ENCODE assay signal across 7 mouse cellular contexts in the genomic region with DNA sequence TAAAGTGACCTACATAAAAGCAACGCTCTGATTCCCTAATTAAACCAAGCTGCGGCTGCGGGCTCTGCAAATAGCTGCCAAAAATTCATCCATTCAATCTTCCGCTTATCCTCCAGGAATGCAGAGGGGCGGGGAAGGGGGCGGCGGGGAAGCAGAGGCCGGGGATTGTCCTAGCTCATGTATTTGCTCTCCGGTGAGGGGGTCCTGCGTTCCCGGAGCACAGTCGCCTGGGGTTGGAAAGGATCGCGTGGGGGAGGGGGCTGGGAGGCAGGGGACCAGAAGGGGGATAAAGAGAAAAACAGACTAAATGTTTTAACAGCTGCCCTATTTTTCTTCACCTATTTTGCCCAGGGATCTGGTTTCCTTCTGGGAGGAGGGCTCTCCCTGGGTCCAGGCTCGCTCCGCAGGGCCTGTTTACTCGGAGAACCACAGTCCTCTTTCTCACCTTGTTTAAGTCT.
A peak's percentile ranks its signal among the peaks of the same experiment; 100 is the strongest.
DNase-seq lines count a peak whose midpoint lies in the region; ATAC-seq and TF ChIP-seq lines count a peak whose summit lies in the region.

No protein-coding gene starts in this region.

- H3K4me2 ChIP-seq in lung, embryonic 14.5 days, result peak overlapping the region; percentile 59
- H3K4me2 ChIP-seq in embryonic facial prominence, embryonic 14.5 days (ENCODE audit: low read depth, low read length), result peak overlapping the region; percentile 57
- peak overlapping the region; percentile 63 for H3K4me2 ChIP-seq in hindbrain, embryonic 14.5 days (replicated peaks)
- peak overlapping the region; percentile 58 for H3K4me2 ChIP-seq in midbrain, embryonic 13.5 days (replicated peaks)

- peak; percentile 87 for ATAC-seq in lung, embryonic 14.5 days (ENCODE audit: insufficient read depth)
- peak; percentile 90 for ATAC-seq in embryonic facial prominence, embryonic 14.5 days (ENCODE audit: low read depth)
- ATAC-seq in hindbrain, embryonic 14.5 days (ENCODE audit: low FRiP score), result peak; percentile 79
- ATAC-seq in midbrain, embryonic 13.5 days, result peak; percentile 87

- no peaks in the 10 kb centered on the region for H3K27me3 ChIP-seq in lung, embryonic 14.5 days (ENCODE audit: insufficient read depth, low read length)
- H3K27me3 ChIP-seq in embryonic facial prominence, embryonic 14.5 days (replicated peaks; ENCODE audit: control insufficient read depth, insufficient read depth, low read length), result no peaks in the 10 kb centered on the region
- no peaks in the 10 kb centered on the region for H3K27me3 ChIP-seq in hindbrain, embryonic 14.5 days (ENCODE audit: control insufficient read depth, insufficient read depth, low read length)
- H3K27me3 ChIP-seq in midbrain, embryonic 13.5 days, result 0 out of 2 replicates have a peak, but pooled peaks cover 3% of the 10 kb centered on the region

- H3K36me3 ChIP-seq in lung, embryonic 14.5 days (ENCODE audit: insufficient read depth), result no peaks in the 10 kb centered on the region
- no peaks in the 10 kb centered on the region for H3K36me3 ChIP-seq in embryonic facial prominence, embryonic 14.5 days (ENCODE audit: control insufficient read depth, insufficient read depth, low read length)
- H3K36me3 ChIP-seq in hindbrain, embryonic 14.5 days (replicated peaks; ENCODE audit: control insufficient read depth, insufficient read depth), result no peaks in the 10 kb centered on the region
- no peaks in the 10 kb centered on the region for H3K36me3 ChIP-seq in midbrain, embryonic 13.5 days

- no peaks in the 10 kb centered on the region for H3K9me3 ChIP-seq in lung, embryonic 14.5 days (ENCODE audit: low read depth, low read length)
- H3K9me3 ChIP-seq in embryonic facial prominence, embryonic 14.5 days (ENCODE audit: control insufficient read depth, low read length), result no peaks in the 10 kb centered on the region; the same call in 1 of the 2 replicates
- no peaks in the 10 kb centered on the region for H3K9me3 ChIP-seq in hindbrain, embryonic 14.5 days (ENCODE audit: control insufficient read depth, low read length)
- H3K9me3 ChIP-seq in midbrain, embryonic 13.5 days, result 0 out of 2 replicates have a peak, but pooled peaks cover 2% of the 10 kb centered on the region

- peaks cover 27% of the 10 kb centered on the region for H3K4me1 ChIP-seq in lung, embryonic 14.5 days (ENCODE audit: insufficient read depth)
- peaks cover 35% of the 10 kb centered on the region for H3K4me1 ChIP-seq in embryonic facial prominence, embryonic 14.5 days (ENCODE audit: control insufficient read depth, insufficient read depth, low read length)
- peaks cover 21% of the 10 kb centered on the region for H3K4me1 ChIP-seq in hindbrain, embryonic 14.5 days (replicated peaks; ENCODE audit: control insufficient read depth, insufficient read depth, low read length)
- peaks cover 29% of the 10 kb centered on the region for H3K4me1 ChIP-seq in midbrain, embryonic 13.5 days (replicated peaks)

- H3K9ac ChIP-seq in lung, embryonic 14.5 days, result peak overlapping the region; percentile 16
- H3K9ac ChIP-seq in embryonic facial prominence, embryonic 14.5 days (ENCODE audit: low read depth, low read length), result peak overlapping the region; percentile 53
- H3K9ac ChIP-seq in hindbrain, embryonic 14.5 days, result peak overlapping the region; percentile 41; the same call in 1 of the 2 replicates
- H3K9ac ChIP-seq in midbrain, embryonic 13.5 days (replicated peaks), result peak overlapping the region; percentile 48; the same call in 1 of the 2 replicates

- peak overlapping the region; percentile 94 for H3K27ac ChIP-seq in lung, embryonic 14.5 days (ENCODE audit: low read depth)
- peak overlapping the region; percentile 94 for H3K27ac ChIP-seq in embryonic facial prominence, embryonic 14.5 days (replicated peaks; ENCODE audit: low read depth, low read length)
- H3K27ac ChIP-seq in hindbrain, embryonic 14.5 days, result no peak overlapping the region
- H3K27ac ChIP-seq in midbrain, embryonic 13.5 days, result no peak overlapping the region

- 2% methylated on average over 17 of the region's 17 CpGs for WGBS in lung, embryonic 14.5 days
- WGBS in embryonic facial prominence, embryonic 14.5 days, result 2% methylated on average over 17 of the region's 17 CpGs
- WGBS in hindbrain, embryonic 14.5 days, result 2% methylated on average over 17 of the region's 17 CpGs
- 2% methylated on average over 17 of the region's 17 CpGs for WGBS in midbrain, embryonic 13.5 days

- TF ChIP-seq CTCF in lung, embryonic 14.5 days (IDR thresholded peaks at IDR 0.05; ENCODE audit: low read depth), result no peak

- DNase-seq in lung, embryonic 14.5 days, result peak; percentile 78
- DNase-seq in lung, postnatal 36 days, result no peak
- peak; percentile 94 for DNase-seq in embryonic facial prominence, embryonic 14.5 days (ENCODE audit: low spot score)
- peak; percentile 52 for DNase-seq in hindbrain, embryonic 14.5 days (ENCODE audit: low spot score)
- no peak for DNase-seq in thymus, postnatal 0 days (ENCODE audit: low spot score)
- DNase-seq in layer of hippocampus, adult 8-10 months (ENCODE audit: low spot score in 2 of 2), result no peak

- peak overlapping the region; percentile 26 for H3K4me3 ChIP-seq in lung, embryonic 14.5 days (ENCODE audit: low read depth, low read length)
- H3K4me3 ChIP-seq in embryonic facial prominence, embryonic 14.5 days (ENCODE audit: low read depth, low read length), result peak overlapping the region; percentile 25
- H3K4me3 ChIP-seq in hindbrain, embryonic 14.5 days (replicated peaks; ENCODE audit: low read length), result peak overlapping the region; percentile 25
- H3K4me3 ChIP-seq in midbrain, embryonic 13.5 days (replicated peaks), result peak overlapping the region; percentile 26

Comparison
In these comparisons a context has a peak if more than half of its experiments do, and no peak if none do; other contexts are left out.
1. DNase-seq: peak in lung, embryonic 14.5 days (single experiment), embryonic facial prominence, embryonic 14.5 days (single experiment) and hindbrain, embryonic 14.5 days (single experiment); none in lung, postnatal 36 days (single experiment), thymus, postnatal 0 days (single experiment) and layer of hippocampus, adult 8-10 months (0 of 2).
2. H3K27ac ChIP-seq: peak in lung, embryonic 14.5 days (single experiment) and embryonic facial prominence, embryonic 14.5 days (single experiment); none in hindbrain, embryonic 14.5 days (single experiment) and midbrain, embryonic 13.5 days (single experiment).
3. Peak in every context shown above with its lines, with median percentiles within 50 percentile points of each other: ATAC-seq, H3K4me2 ChIP-seq, H3K4me3 ChIP-seq and H3K9ac ChIP-seq.